8 mouse cellular contexts compared by ENCODE assay signal in the genomic region with DNA sequence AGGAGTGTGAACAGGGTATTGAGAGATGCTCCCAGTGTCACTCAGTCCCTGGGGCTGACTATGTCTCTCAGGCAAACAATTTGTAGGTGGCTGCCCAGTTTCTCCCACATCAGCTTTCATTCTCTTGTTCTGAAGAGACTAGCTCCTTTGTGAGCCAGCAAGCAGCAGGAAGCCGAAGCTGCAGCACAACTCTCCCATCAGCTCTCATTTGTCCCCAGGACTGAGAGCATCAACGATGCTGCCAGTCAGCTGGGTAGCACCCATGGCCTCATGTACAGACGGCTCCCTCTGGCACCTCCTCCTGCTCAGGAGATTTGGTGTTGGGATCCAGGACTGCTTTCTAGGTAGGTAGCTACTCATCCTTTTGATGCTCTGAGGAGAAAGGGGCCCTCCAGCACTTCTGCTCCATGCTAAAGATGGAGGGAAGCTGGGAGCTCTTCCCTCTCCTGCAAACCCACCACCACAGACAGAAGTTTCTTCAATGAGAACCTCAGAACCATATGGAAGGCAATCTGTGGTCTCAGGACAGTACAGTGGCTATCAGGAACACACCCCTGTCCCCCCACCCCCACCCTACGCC. TPM values are rescaled to one million over a fixed set of nuclear protein-coding genes. Genes with fewer than 3 reads are reported as not detected.
A peak's percentile ranks its signal among the peaks of the same experiment; 100 is the strongest.
DNase-seq lines count a peak whose midpoint lies in the region; ATAC-seq and TF ChIP-seq lines count a peak whose summit lies in the region.

No protein-coding gene starts in this region.

- peak overlapping the region; percentile 77 for H3K9ac ChIP-seq in kidney, postnatal 0 days (ENCODE audit: low read depth, low read length)
- H3K9ac ChIP-seq in MEL (ENCODE audit: control insufficient read depth, low read depth, low read length, poor library complexity, severe bottlenecking), result peak overlapping the region; percentile 19; the same call in 1 of the 2 replicates
- H3K9ac ChIP-seq in limb, embryonic 12.5 days (replicated peaks), result peak overlapping the region; percentile 74

- TF ChIP-seq RAD21 in MEL (IDR thresholded peaks at IDR 0.05; ENCODE audit: low read depth, low read length), result no peak

- H3K4me3 ChIP-seq in kidney, postnatal 0 days (replicated peaks; ENCODE audit: low read depth, low read length), result peak overlapping the region; percentile 79
- H3K4me3 ChIP-seq in MEL (ENCODE audit: control insufficient read depth in 1 of 2, insufficient read depth in 1 of 2, low read depth in 2 of 2, low read length in 2 of 2), result no peak overlapping the region; a peak in 1 of 4 replicates
- H3K4me3 ChIP-seq in embryonic facial prominence, embryonic 10.5 days, result peak overlapping the region; percentile 79
- peak overlapping the region; percentile 67 for H3K4me3 ChIP-seq in limb, embryonic 12.5 days (replicated peaks)

- no peak overlapping the region for H3K27ac ChIP-seq in kidney, postnatal 0 days
- H3K27ac ChIP-seq in MEL (ENCODE audit: control insufficient read depth, low read depth, low read length), result no peak overlapping the region
- H3K27ac ChIP-seq in embryonic facial prominence, embryonic 10.5 days (replicated peaks), result peak overlapping the region; percentile 76; the same call in 1 of the 2 replicates
- no peak overlapping the region for H3K27ac ChIP-seq in limb, embryonic 12.5 days

- H3K27me3 ChIP-seq in kidney, postnatal 0 days (ENCODE audit: insufficient read depth, low read length), result no peaks in the 10 kb centered on the region
- H3K27me3 ChIP-seq in MEL (ENCODE audit: control insufficient read depth in 1 of 2, insufficient read depth in 2 of 2, low read length in 2 of 2), result no peaks in the 10 kb centered on the region
- H3K27me3 ChIP-seq in embryonic facial prominence, embryonic 10.5 days (replicated peaks; ENCODE audit: low read depth, poor library complexity, severe bottlenecking), result peaks cover 42% of the 10 kb centered on the region
- peaks cover 24% of the 10 kb centered on the region for H3K27me3 ChIP-seq in limb, embryonic 12.5 days
- no peaks in the 10 kb centered on the region for H3K27me3 ChIP-seq in splenic B cell, adult 2 months (ENCODE audit: control insufficient read depth, insufficient read depth, low read length, poor library complexity, severe bottlenecking)

- TF ChIP-seq POLR2A in MEL (IDR thresholded peaks at IDR 0.05; ENCODE audit: control insufficient read depth in 1 of 2, insufficient read depth in 1 of 2, low read depth in 1 of 2, low read length in 2 of 2, poor library complexity in 1 of 2), result no peak

- WGBS in kidney, postnatal 0 days, result 56% methylated on average over 4 of the region's 4 CpGs
- 36% methylated on average over 4 of the region's 4 CpGs for WGBS in embryonic facial prominence, embryonic 10.5 days
- 34% methylated on average over 4 of the region's 4 CpGs for WGBS in limb, embryonic 12.5 days

- H3K9me3 ChIP-seq in kidney, postnatal 0 days (replicated peaks; ENCODE audit: low read length), result no peaks in the 10 kb centered on the region
- H3K9me3 ChIP-seq in MEL (replicated peaks; ENCODE audit: insufficient read depth, low read length), result no peaks in the 10 kb centered on the region
- no peaks in the 10 kb centered on the region for H3K9me3 ChIP-seq in embryonic facial prominence, embryonic 10.5 days
- H3K9me3 ChIP-seq in limb, embryonic 12.5 days, result no peaks in the 10 kb centered on the region

- no peak for TF ChIP-seq EP300 in MEL (IDR thresholded peaks at IDR 0.05; ENCODE audit: low read depth in 1 of 2, low read length in 2 of 2)

- H3K4me2 ChIP-seq in kidney, postnatal 0 days (ENCODE audit: low read length), result peak overlapping the region; percentile 98
- peak overlapping the region; percentile 99 for H3K4me2 ChIP-seq in limb, embryonic 12.5 days

- DNase-seq in kidney, postnatal 0 days (ENCODE audit: low spot score), result no peak
- DNase-seq in kidney, postnatal 4 days, result no peak
- no peak for DNase-seq in MEL (ENCODE audit: low read depth, low spot score)
- no peak for DNase-seq in embryonic facial prominence, embryonic 10.5 days (ENCODE audit: low spot score)
- DNase-seq in splenic B cell, adult 2 months (ENCODE audit: low read depth, low spot score), result peak; percentile 8
- no peak for DNase-seq in urinary bladder, adult 2 months (ENCODE audit: low spot score)
- DNase-seq in adrenal gland, adult 18-20 months (ENCODE audit: low spot score in 2 of 2), result no peak

- H3K79me2 ChIP-seq in MEL (ENCODE audit: control insufficient read depth, insufficient read depth, low read length, poor library complexity), result peaks cover 4% of the 10 kb centered on the region

- H3K36me3 ChIP-seq in kidney, postnatal 0 days (ENCODE audit: insufficient read depth, low read length), result peaks cover 16% of the 10 kb centered on the region; the same call in 1 of the 2 replicates
- peaks cover 3 to 4% of the 10 kb centered on the region in 2 experiments; a peak in 3 of 4 replicates for H3K36me3 ChIP-seq in MEL (ENCODE audit: control insufficient read depth in 1 of 2, insufficient read depth in 2 of 2, low read length in 2 of 2)
- peaks cover 57% of the 10 kb centered on the region for H3K36me3 ChIP-seq in embryonic facial prominence, embryonic 10.5 days (replicated peaks)
- H3K36me3 ChIP-seq in limb, embryonic 12.5 days, result peaks cover 57% of the 10 kb centered on the region
- H3K36me3 ChIP-seq in splenic B cell, adult 2 months (ENCODE audit: control insufficient read depth, insufficient read depth, low read length, poor library complexity, severe bottlenecking), result peaks cover 4% of the 10 kb centered on the region

- H3K4me1 ChIP-seq in kidney, postnatal 0 days (replicated peaks; ENCODE audit: insufficient read depth, low read length), result peaks cover 3% of the 10 kb centered on the region; the same call in 1 of the 2 replicates
- no peaks in the 10 kb centered on the region; a peak in 2 of 4 replicates for H3K4me1 ChIP-seq in MEL (ENCODE audit: control insufficient read depth in 1 of 2, insufficient read depth in 2 of 2, low read length in 2 of 2)
- H3K4me1 ChIP-seq in embryonic facial prominence, embryonic 10.5 days, result peaks cover 28% of the 10 kb centered on the region
- H3K4me1 ChIP-seq in limb, embryonic 12.5 days (replicated peaks), result peaks cover 15% of the 10 kb centered on the region

- ATAC-seq in kidney, postnatal 0 days (replicated peaks; ENCODE audit: low FRiP score, low read depth), result no peak
- ATAC-seq in limb, embryonic 12.5 days (ENCODE audit: insufficient number of reproducible peaks, insufficient read depth, low FRiP score, low TSS enrichment, low read depth), result no peak

- no peak for TF ChIP-seq CTCF in kidney, postnatal 0 days (IDR thresholded peaks at IDR 0.05; ENCODE audit: low read depth)
- TF ChIP-seq CTCF in MEL (IDR thresholded peaks at IDR 0.05 in 2 of 3, conservative IDR thresholded peaks at IDR 0.05 in 1 of 3; ENCODE audit: control insufficient read depth in 1 of 3, insufficient read depth in 1 of 3, low read depth in 2 of 3, low read length in 3 of 3, poor library complexity in 1 of 3, severe bottlenecking in 1 of 3), result no peak

TF ChIP-seq in MEL, 35 proteins besides CTCF, POLR2A, EP300 and RAD21:
- TF ChIP-seq CHD2 (IDR thresholded peaks at IDR 0.05; ENCODE audit: low read length) (no peak), ETS1 (IDR thresholded peaks at IDR 0.05; ENCODE audit: low read depth, low read length) (no peak), MYB (IDR thresholded peaks at IDR 0.05; ENCODE audit: low read depth, low read length) (no peak), TAL1 (IDR thresholded peaks at IDR 0.05; ENCODE audit: low read length) (no peak), ZKSCAN1 (IDR thresholded peaks at IDR 0.05; ENCODE audit: low read depth, low read length) (no peak), ELF1 (IDR thresholded peaks at IDR 0.05; ENCODE audit: low read depth, low read length) (no peak), NRF1 (IDR thresholded peaks at IDR 0.05; ENCODE audit: insufficient read depth, low read depth, low read length, poor library complexity, severe bottlenecking) (no peak), MAZ (IDR thresholded peaks at IDR 0.05; ENCODE audit: low read depth, low read length) (no peak), UBTF (IDR thresholded peaks at IDR 0.05; ENCODE audit: borderline replicate concordance, insufficient read depth, low read depth, low read length) (no peak), ZMIZ1 (IDR thresholded peaks at IDR 0.05; ENCODE audit: low read depth, low read length) (no peak), TBP (IDR thresholded peaks at IDR 0.05; ENCODE audit: low read depth, low read length) (no peak), ZNF384 (IDR thresholded peaks at IDR 0.05; ENCODE audit: low read depth, low read length) (no peak), MXI1 (IDR thresholded peaks at IDR 0.05; ENCODE audit: low read depth, low read length) (no peak), POLR2AphosphoS2 (IDR thresholded peaks at IDR 0.05; ENCODE audit: low read length) (no peak), KAT2A (conservative IDR thresholded peaks at IDR 0.05; ENCODE audit: low read depth, low read length) (no peak), MYC (IDR thresholded peaks at IDR 0.05; ENCODE audit: low read depth, low read length) (no peak), POLR2AphosphoS5 (IDR thresholded peaks at IDR 0.05; ENCODE audit: borderline replicate concordance, low read depth, low read length) (no peak), SMC3 (IDR thresholded peaks at IDR 0.05; ENCODE audit: low read depth, low read length) (no peak), USF2 (IDR thresholded peaks at IDR 0.05; ENCODE audit: borderline replicate concordance in 1 of 2, insufficient read depth in 1 of 2, low read depth in 1 of 2, low read length in 2 of 2) (no peak)

RNA-seq across cellular contexts. Expression of a gene that starts 22.7 kb away (rescaled TPM):
- 33.7 and 38.7 TPM in 2 replicates for polyA plus RNA-seq in kidney, postnatal 0 days (2015; fragmentation: Nextera tagmentation; extraction: Ambion mirVana)
- 0.07 and 0.12 TPM in 2 replicates for total RNA-seq in MEL (2012; rRNA removed)
- polyA plus RNA-seq in MEL (2012; ENCODE audit: insufficient read depth in 1 of 2, insufficient read length in 2 of 2, low read depth in 1 of 2, low replicate concordance in 2 of 2, missing spikeins in 1 of 2), result under 1 TPM in 1 of 2 experiments, not detected in 1; 0.15 TPM
- 1.6 and 1.8 TPM in 2 replicates for polyA plus RNA-seq in embryonic facial prominence, embryonic 10.5 days (2016; fragmentation: Nextera tagmentation; extraction: Ambion mirVana)
- polyA plus RNA-seq in limb, embryonic 12.5 days (2016; fragmentation: Nextera tagmentation; extraction: Ambion mirVana), result 1.5 and 2.2 TPM in 2 replicates
- polyA plus RNA-seq in urinary bladder, adult 2 months (2012; rRNA removed), result 57.5 and 76.1 TPM in 2 replicates
- 10 to 100 TPM; 10.4 to 10.7 TPM for total RNA-seq in adrenal gland, adult 18-20 months (2021)

Comparison
In these comparisons a context has a peak if more than half of its experiments do, and no peak if none do; other contexts are left out.
1. H3K4me3 ChIP-seq: peak in kidney, postnatal 0 days (single experiment), embryonic facial prominence, embryonic 10.5 days (single experiment) and limb, embryonic 12.5 days (single experiment); none in MEL (0 of 2).
2. H3K9ac ChIP-seq: peak in every context shown above with its lines; median percentile 77 in kidney, postnatal 0 days; 74 in limb, embryonic 12.5 days; 19 in MEL.
3. RNA of a gene that starts 22.7 kb away (polyA plus RNA-seq): 57.5 to 76.1 TPM in urinary bladder, adult 2 months and 33.7 to 38.7 TPM in kidney, postnatal 0 days; 1.6 to 1.8 TPM in embryonic facial prominence, embryonic 10.5 days, 1.5 to 2.2 TPM in limb, embryonic 12.5 days and 0.15 TPM in MEL; every median in the first group is over 10 times any median in the second.